Mouse (Mus musculus): ENCODE measurements around the gene Phf11c. TPM values are rescaled to one million over a fixed set of nuclear protein-coding genes. Genes with fewer than 3 reads are reported as not detected.

Phf11c gene
- polyA plus RNA-seq (2015; fragmentation: Nextera tagmentation; extraction: Ambion mirVana), result 0.10 and 0.21 TPM in 2 replicates

GRCm38 (mm10) chr14:59395281-59395680 lies at the start of gene Phf11c:
Phf11c (minus strand) TSS chr14:59395381.
- Histone ChIP-seq H3K4me1 (ENCODE audit: control insufficient read depth, insufficient read depth, low read length) (no peaks in the 10 kb centered on the region), H3K36me3 (ENCODE audit: control insufficient read depth, insufficient read depth, low read length) (no peaks in the 10 kb centered on the region), H3K9me3 (replicated peaks; ENCODE audit: control insufficient read depth, low read length, poor library complexity, severe bottlenecking) (no peaks in the 10 kb centered on the region), H3K4me3 (ENCODE audit: low read depth, low read length) (no peak within 1 kb of the TSS), H3K9ac (ENCODE audit: low read depth, low read length) (no peak within 1 kb of the TSS), H3K4me2 (ENCODE audit: low read length) (no peak within 1 kb of the TSS), H3K27me3 (ENCODE audit: control insufficient read depth, insufficient read depth, low read depth, low read length) (no peaks in the 10 kb centered on the region), H3K27ac (ENCODE audit: low read length) (no peak within 1 kb of the TSS)
- no peak for ATAC-seq
- WGBS, result 95% methylated on average over 3 of the region's 3 CpGs

DNA sequence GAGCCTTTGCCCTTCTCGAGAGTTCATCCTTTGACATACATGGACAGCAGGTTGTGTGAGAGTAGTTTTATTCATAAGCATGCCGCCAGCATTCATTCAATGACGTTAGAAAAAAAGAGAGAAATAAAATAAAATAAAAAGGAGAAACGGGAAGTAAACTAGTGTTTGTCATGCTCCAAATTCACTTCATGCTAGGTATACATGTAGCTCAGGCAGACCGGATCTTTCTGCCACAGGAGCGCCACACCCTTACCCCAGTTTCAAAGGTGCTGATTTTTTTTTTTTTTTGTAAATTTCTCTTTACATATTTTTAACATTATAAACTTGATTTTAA lies 46.3 kb upstream of the Phf11c start:
- H3K4me1 ChIP-seq (ENCODE audit: control insufficient read depth, insufficient read depth, low read length), result peaks cover 6% of the 10 kb centered on the region
- peak overlapping the region; percentile 81 for H3K4me3 ChIP-seq (ENCODE audit: low read depth, low read length)
- no peaks in the 10 kb centered on the region for H3K9me3 ChIP-seq (replicated peaks; ENCODE audit: control insufficient read depth, low read length, poor library complexity, severe bottlenecking)
- ATAC-seq, result no peak
- no peak overlapping the region; the same call in 1 of the 2 replicates for H3K27ac ChIP-seq (ENCODE audit: low read length)
- peak overlapping the region; percentile 84 for H3K9ac ChIP-seq (ENCODE audit: low read depth, low read length)
- no peaks in the 10 kb centered on the region for H3K36me3 ChIP-seq (ENCODE audit: control insufficient read depth, insufficient read depth, low read length)
- WGBS, result 13% methylated on average over 6 of the region's 6 CpGs
- no peaks in the 10 kb centered on the region for H3K27me3 ChIP-seq (ENCODE audit: control insufficient read depth, insufficient read depth, low read depth, low read length)
- H3K4me2 ChIP-seq (ENCODE audit: low read length), result peak overlapping the region; percentile 75

DNA sequence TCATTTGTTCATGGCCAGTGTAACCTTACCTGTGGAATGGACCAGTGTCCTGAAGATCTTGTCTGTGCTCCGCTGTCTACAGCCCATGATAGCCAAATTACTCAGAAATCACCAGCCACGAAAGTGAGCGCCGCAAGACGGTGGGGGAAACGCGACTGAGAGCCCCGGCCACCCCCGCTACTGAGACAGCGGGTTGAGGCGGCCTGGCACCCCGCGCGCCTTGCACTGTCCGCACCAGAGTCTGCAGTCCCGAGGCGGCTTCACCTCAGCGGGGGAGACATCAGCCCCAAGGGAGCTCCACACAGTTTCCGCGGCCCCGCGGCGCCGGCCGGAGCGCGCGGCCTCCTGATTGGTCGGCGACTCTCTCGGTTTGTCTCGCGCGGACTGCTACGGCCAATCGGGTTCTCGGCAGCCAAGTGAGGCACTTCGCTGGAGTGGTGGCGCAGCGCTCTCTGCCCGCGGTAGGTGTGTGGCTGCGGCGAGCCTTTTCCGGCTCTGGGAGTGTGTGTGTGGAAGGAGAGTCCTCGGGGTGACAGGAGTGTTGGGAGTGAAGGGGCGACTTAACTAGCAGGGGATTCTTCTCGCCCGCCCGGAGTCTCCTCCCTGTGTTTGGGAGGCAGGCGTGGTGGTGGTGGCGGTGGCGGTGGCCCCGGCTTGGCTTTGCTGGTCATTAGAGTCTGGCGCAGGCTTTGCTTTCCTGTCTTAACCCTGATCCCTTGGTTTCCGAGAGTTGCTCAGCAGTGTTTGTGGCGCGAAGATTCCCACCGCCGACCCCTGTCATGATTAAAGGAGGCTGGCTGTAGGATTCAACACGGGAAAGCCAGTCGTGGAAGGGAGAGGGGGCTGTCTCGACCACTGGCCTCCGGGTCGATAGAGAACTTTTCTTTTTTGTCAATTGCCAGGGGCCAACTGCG lies 45.6 kb upstream of the Phf11c start, which contains the start of the genes Setdb2 and Cab39l:
Setdb2 (minus strand) TSS at position 327 of the 914 bp plus-strand sequence.
Cab39l (plus strand) TSS at position 415 of the 914 bp plus-strand sequence.
- peak within 1 kb of the TSS; percentile 81 for H3K4me3 ChIP-seq (ENCODE audit: low read depth, low read length)
- H3K9me3 ChIP-seq (replicated peaks; ENCODE audit: control insufficient read depth, low read length, poor library complexity, severe bottlenecking), result no peaks in the 10 kb centered on the region
- H3K27me3 ChIP-seq (ENCODE audit: control insufficient read depth, insufficient read depth, low read depth, low read length), result no peaks in the 10 kb centered on the region
- H3K36me3 ChIP-seq (ENCODE audit: control insufficient read depth, insufficient read depth, low read length), result no peaks in the 10 kb centered on the region
- peak; percentile 100 for ATAC-seq
- H3K4me1 ChIP-seq (ENCODE audit: control insufficient read depth, insufficient read depth, low read length), result peaks cover 6% of the 10 kb centered on the region
- peak within 1 kb of the TSS; percentile 75 for H3K4me2 ChIP-seq (ENCODE audit: low read length)
- peak within 1 kb of the TSS; percentile 84 for H3K9ac ChIP-seq (ENCODE audit: low read depth, low read length)
- H3K27ac ChIP-seq (ENCODE audit: low read length), result peak within 1 kb of the TSS; percentile 71
- under 1% methylated on average over 65 of the region's 66 CpGs for WGBS

DNA sequence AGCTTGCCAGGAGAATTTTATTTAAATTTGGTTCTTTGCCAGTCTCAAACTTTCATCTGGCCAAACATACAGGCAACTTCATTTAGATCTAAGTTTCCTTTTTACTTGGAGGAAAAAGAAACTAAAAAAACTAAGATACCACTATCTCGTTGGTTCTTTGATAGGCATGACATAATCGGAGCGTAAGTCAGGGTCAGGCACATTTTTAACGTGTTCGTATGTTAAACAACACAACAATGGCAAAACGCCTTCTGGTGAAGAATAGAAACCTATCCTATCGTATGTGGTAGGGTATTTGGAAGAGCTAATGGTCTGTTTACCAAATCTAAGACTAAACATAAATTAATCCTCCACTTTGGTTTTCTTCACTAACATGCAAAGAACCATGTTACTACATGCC lies 44.9 kb upstream of the Phf11c start:
- H3K9me3 ChIP-seq (replicated peaks; ENCODE audit: control insufficient read depth, low read length, poor library complexity, severe bottlenecking), result no peaks in the 10 kb centered on the region
- peaks cover 6% of the 10 kb centered on the region for H3K4me1 ChIP-seq (ENCODE audit: control insufficient read depth, insufficient read depth, low read length)
- peak overlapping the region; percentile 81 for H3K9ac ChIP-seq (ENCODE audit: low read depth, low read length)
- no peaks in the 10 kb centered on the region for H3K36me3 ChIP-seq (ENCODE audit: control insufficient read depth, insufficient read depth, low read length)
- peak overlapping the region; percentile 73 for H3K4me2 ChIP-seq (ENCODE audit: low read length)
- H3K27me3 ChIP-seq (ENCODE audit: control insufficient read depth, insufficient read depth, low read depth, low read length), result no peaks in the 10 kb centered on the region
- no peak overlapping the region for H3K27ac ChIP-seq (ENCODE audit: low read length)
- 18% methylated on average over 7 of the region's 7 CpGs for WGBS
- peak; percentile 0; the same call in 1 of the 2 replicates for ATAC-seq
- H3K4me3 ChIP-seq (ENCODE audit: low read depth, low read length), result peak overlapping the region; percentile 81

GRCm38 (mm10) chr14:59438505-59438904 lies 43.3 kb upstream of the Phf11c start:
- H3K27ac ChIP-seq (ENCODE audit: low read length), result no peak overlapping the region
- no peaks in the 10 kb centered on the region for H3K9me3 ChIP-seq (replicated peaks; ENCODE audit: control insufficient read depth, low read length, poor library complexity, severe bottlenecking)
- no peaks in the 10 kb centered on the region for H3K27me3 ChIP-seq (ENCODE audit: control insufficient read depth, insufficient read depth, low read depth, low read length)
- WGBS, result 90% methylated on average over 2 of the region's 2 CpGs
- H3K4me2 ChIP-seq (ENCODE audit: low read length), result no peak overlapping the region
- no peak for ATAC-seq
- peaks cover 6% of the 10 kb centered on the region for H3K4me1 ChIP-seq (ENCODE audit: control insufficient read depth, insufficient read depth, low read length)
- H3K4me3 ChIP-seq (ENCODE audit: low read depth, low read length), result no peak overlapping the region
- no peaks in the 10 kb centered on the region for H3K36me3 ChIP-seq (ENCODE audit: control insufficient read depth, insufficient read depth, low read length)
- no peak overlapping the region for H3K9ac ChIP-seq (ENCODE audit: low read depth, low read length)

GRCm38 (mm10) chr14:59437398-59437797 lies 42.2 kb upstream of the Phf11c start:
- no peak for ATAC-seq
- WGBS, result 94% methylated on average over 3 of the region's 3 CpGs
- Histone ChIP-seq H3K27me3 (ENCODE audit: control insufficient read depth, insufficient read depth, low read depth, low read length) (no peaks in the 10 kb centered on the region), H3K4me3 (ENCODE audit: low read depth, low read length) (no peak overlapping the region), H3K9me3 (replicated peaks; ENCODE audit: control insufficient read depth, low read length, poor library complexity, severe bottlenecking) (no peaks in the 10 kb centered on the region), H3K27ac (ENCODE audit: low read length) (no peak overlapping the region), H3K36me3 (ENCODE audit: control insufficient read depth, insufficient read depth, low read length) (no peaks in the 10 kb centered on the region), H3K9ac (ENCODE audit: low read depth, low read length) (no peak overlapping the region), H3K4me1 (ENCODE audit: control insufficient read depth, insufficient read depth, low read length) (peaks cover 6% of the 10 kb centered on the region), H3K4me2 (ENCODE audit: low read length) (no peak overlapping the region)

DNA sequence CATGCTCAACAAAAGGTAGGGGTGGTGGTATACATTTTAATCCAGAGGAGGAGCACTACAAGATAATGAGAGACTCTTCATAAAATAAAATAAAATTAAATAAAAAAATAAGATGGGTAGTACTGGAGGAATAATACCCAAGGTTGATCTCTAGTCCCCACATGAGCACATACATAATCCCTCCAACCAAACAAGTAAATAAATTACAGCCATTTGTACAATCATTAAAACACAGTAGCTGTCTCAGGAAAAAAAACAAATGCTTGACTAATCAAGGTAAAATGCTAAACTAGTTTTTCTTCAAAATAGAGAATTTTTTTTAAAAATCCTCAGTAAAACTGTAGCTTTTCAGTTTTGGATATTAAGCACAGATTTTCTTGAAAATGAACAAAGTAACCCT lies 40.0 kb upstream of the Phf11c start:
- Histone ChIP-seq H3K4me1 (ENCODE audit: control insufficient read depth, insufficient read depth, low read length) (peaks cover 4% of the 10 kb centered on the region), H3K4me2 (ENCODE audit: low read length) (no peak overlapping the region), H3K36me3 (ENCODE audit: control insufficient read depth, insufficient read depth, low read length) (no peaks in the 10 kb centered on the region), H3K9me3 (replicated peaks; ENCODE audit: control insufficient read depth, low read length, poor library complexity, severe bottlenecking) (no peaks in the 10 kb centered on the region), H3K4me3 (ENCODE audit: low read depth, low read length) (no peak overlapping the region), H3K27me3 (ENCODE audit: control insufficient read depth, insufficient read depth, low read depth, low read length) (no peaks in the 10 kb centered on the region), H3K9ac (ENCODE audit: low read depth, low read length) (no peak overlapping the region), H3K27ac (ENCODE audit: low read length) (no peak overlapping the region)
- no peak for ATAC-seq

DNA sequence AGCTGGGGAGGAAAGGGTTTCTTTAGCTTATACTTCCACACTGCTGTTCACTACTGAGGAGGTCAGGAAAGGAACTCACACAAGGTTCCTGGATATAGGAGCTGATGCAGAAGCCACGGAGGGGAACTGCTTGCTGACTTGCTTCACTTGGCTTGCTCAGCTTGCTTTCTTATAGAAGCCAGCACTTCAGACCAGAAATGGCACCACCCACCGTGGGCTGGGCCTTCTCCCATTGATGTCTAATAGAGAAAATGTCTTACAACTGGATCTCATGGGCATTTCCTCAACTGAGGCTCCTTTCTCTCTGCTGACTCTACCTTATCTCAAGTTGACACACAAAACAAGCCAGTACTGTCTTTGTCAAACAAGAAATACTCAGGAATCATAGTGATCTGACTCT lies 38.7 kb upstream of the Phf11c start:
- no peak for ATAC-seq
- H3K9ac ChIP-seq (ENCODE audit: low read depth, low read length), result no peak overlapping the region
- H3K27ac ChIP-seq (ENCODE audit: low read length), result no peak overlapping the region
- no peaks in the 10 kb centered on the region for H3K36me3 ChIP-seq (ENCODE audit: control insufficient read depth, insufficient read depth, low read length)
- H3K4me3 ChIP-seq (ENCODE audit: low read depth, low read length), result no peak overlapping the region
- 70% methylated on average over 2 of the region's 2 CpGs for WGBS
- no peaks in the 10 kb centered on the region for H3K9me3 ChIP-seq (replicated peaks; ENCODE audit: control insufficient read depth, low read length, poor library complexity, severe bottlenecking)
- H3K27me3 ChIP-seq (ENCODE audit: control insufficient read depth, insufficient read depth, low read depth, low read length), result no peaks in the 10 kb centered on the region
- no peaks in the 10 kb centered on the region for H3K4me1 ChIP-seq (ENCODE audit: control insufficient read depth, insufficient read depth, low read length)
- no peak overlapping the region for H3K4me2 ChIP-seq (ENCODE audit: low read length)

- ATAC-seq, result no peak
Observed at GRCm38 (mm10) chr14:59430556-59430955, 35.4 kb upstream of the Phf11c start.

More at GRCm38 (mm10) chr14:59430556-59430955, 35.4 kb upstream of the Phf11c start:
- Histone ChIP-seq H3K27me3 (ENCODE audit: control insufficient read depth, insufficient read depth, low read depth, low read length) (no peaks in the 10 kb centered on the region), H3K4me3 (ENCODE audit: low read depth, low read length) (no peak overlapping the region), H3K4me2 (ENCODE audit: low read length) (no peak overlapping the region), H3K9me3 (replicated peaks; ENCODE audit: control insufficient read depth, low read length, poor library complexity, severe bottlenecking) (no peaks in the 10 kb centered on the region), H3K9ac (ENCODE audit: low read depth, low read length) (no peak overlapping the region), H3K4me1 (ENCODE audit: control insufficient read depth, insufficient read depth, low read length) (no peaks in the 10 kb centered on the region), H3K36me3 (ENCODE audit: control insufficient read depth, insufficient read depth, low read length) (no peaks in the 10 kb centered on the region), H3K27ac (ENCODE audit: low read length) (no peak overlapping the region)
- WGBS, result 94% methylated on average over 1 of the region's 1 CpGs

Data from midbrain, embryonic 16.5 days (tissue).